Comparison of ENCODE assay signal across 12 mouse cellular contexts in genomic region chr4:149031507-149031906, GRCm38 (mm10).
DNase-seq lines count a peak whose midpoint lies in the region; ATAC-seq and TF ChIP-seq lines count a peak whose summit lies in the region.
"Had no signal": no experiment of that assay in that cellular context is flagged by ENCODE, and none has a peak within 500 bp of the region (broad histone marks: within the 10 kb centered on the region; RNA-seq: fewer than 3 reads in every experiment).

No protein-coding gene starts in this region.

- no peak overlapping the region for H3K27ac ChIP-seq in layer of hippocampus, adult 2 months
- H3K27ac ChIP-seq: heart, embryonic 10.5 days; limb, embryonic 15.5 days had no signal

- no peak overlapping the region for H3K4me3 ChIP-seq in layer of hippocampus, adult 2 months
- H3K4me3 ChIP-seq: heart, embryonic 10.5 days; limb, embryonic 15.5 days had no signal

- DNase-seq in cerebellum, postnatal 10 days, result peak; percentile 30 to 42
- no peak for DNase-seq in layer of hippocampus, adult 2 months (ENCODE audit: low spot score in 2 of 2)
- no peak for DNase-seq in layer of hippocampus, postnatal 36 days
- peak; percentile 40 for DNase-seq in adrenal gland, postnatal 25 days
- peak; percentile 48 for DNase-seq in lung, postnatal 36 days
- DNase-seq in frontal cortex, postnatal 14 days (ENCODE audit: low spot score in 2 of 2), result no peak
- no peak for DNase-seq in gastrocnemius, adult 18-20 months (ENCODE audit: low spot score)
- DNase-seq: B cell, adult 2 months; cerebellum, adult 9-10 months had no signal

- TF ChIP-seq CTCF in layer of hippocampus, adult 2 months (conservative IDR thresholded peaks at IDR 0.05), result peak; percentile 70

- ATAC-seq in cerebellum, adult (ENCODE audit: insufficient number of reproducible peaks, low FRiP score, low TSS enrichment), result no peak

Comparison
In these comparisons a context has a peak if more than half of its experiments do, and no peak if none do; other contexts are left out.
1. DNase-seq: peak in cerebellum, postnatal 10 days (2 of 2), adrenal gland, postnatal 25 days (single experiment) and lung, postnatal 36 days (single experiment); none in layer of hippocampus, adult 2 months (0 of 2), layer of hippocampus, postnatal 36 days (0 of 2), frontal cortex, postnatal 14 days (0 of 2) and gastrocnemius, adult 18-20 months (single experiment).